Mouse (Mus musculus) retina, postnatal 7 days (tissue): Measurements from ENCODE around the gene Card11.
A peak's percentile ranks its signal among the peaks of the same experiment; 100 is the strongest.

Source experiments
- DNase-seq: peaks from one replicate; pipeline ENCODE4 v3.0.0-alpha.2; 2012; ENCODE audit warnings: low read depth, low spot score

Gene Card11

DNA sequence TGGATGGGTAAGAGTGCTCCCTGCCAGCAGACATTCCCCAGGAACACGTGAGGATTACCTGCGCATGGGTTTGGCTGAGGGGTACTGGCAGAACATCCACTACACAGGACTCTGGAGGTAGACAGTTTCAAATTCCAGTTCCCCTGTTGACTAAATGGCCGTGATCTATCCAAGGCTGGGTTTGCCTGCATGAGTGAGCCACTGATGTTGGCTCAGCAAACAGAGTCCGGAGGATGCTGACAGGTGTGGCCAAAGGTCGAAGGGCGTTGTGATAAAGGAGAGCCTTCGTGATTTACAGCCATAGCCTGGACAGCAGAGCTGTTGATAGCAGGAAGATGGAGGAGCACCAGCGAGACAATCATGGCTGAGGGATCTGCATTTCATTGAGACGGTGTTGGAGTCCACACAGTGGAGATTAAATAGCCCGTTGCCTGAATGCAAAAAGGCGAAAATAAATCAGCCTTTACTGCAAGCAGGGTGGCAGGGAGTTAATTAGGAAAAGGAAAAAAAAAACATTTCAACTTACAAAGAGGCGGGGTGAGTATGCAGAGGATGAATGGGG, 147.9 kb downstream of the Card11 start:
- DNase-seq = no peak

DNA sequence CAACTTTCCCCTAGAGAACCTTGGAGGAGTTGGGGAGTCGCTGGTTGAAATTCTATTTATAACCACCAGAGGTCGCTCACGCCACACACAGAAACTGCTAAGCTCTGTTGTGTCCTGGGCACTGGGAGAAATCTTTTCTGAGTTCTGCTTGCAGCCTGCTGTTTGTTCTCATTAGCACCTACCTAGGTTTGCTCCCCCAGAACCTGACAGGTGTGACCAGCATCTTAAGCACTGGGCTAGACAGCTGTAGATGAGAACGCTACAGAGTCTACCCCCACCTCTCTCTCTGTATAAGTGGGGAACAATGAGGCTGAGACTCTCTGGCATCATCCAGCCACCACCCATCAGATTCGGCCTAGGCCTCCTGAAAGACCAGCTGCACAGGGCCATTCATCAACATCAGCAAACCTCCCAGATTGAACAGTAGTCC, 153.1 kb downstream of the Card11 start:
- DNase-seq = peak; percentile 64

DNA sequence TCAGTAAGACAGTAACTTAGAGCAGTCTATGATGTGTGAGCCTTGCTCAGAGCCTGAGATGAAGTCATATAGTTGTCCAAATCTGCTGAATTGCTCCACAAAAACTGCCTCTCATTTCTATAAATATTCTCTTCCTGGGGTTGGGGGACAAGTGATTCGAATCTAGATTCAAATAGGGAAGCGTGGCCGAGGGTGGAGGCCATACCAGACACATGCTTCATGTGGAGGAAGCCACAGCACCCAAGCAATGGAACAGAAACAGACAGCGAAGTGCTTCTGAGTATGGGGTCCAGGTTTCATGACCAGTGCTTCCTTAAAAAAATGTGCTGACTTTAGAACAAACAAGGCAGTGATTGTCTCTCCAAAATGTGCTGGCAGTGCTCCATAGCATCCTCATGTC, 158.4 kb downstream of the Card11 start:
- no peak for DNase-seq

DNA sequence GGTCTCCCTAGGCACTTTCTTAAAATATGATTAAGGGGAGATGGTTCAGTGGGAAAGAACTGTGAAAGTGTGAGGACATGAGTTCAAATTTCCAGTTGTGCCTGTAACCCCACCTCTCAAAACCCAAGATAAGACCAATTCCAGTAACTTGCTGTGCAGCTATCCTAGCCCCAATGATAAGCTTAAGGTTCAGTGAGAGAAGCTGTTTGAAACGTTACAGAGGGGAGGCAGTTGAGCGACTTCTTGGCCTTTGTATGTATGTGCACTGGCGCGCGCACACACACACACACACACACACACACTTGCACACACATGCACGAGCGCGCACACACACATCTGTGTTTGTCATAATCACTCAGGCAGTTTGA, 169.3 kb downstream of the Card11 start:
- no peak for DNase-seq

DNA sequence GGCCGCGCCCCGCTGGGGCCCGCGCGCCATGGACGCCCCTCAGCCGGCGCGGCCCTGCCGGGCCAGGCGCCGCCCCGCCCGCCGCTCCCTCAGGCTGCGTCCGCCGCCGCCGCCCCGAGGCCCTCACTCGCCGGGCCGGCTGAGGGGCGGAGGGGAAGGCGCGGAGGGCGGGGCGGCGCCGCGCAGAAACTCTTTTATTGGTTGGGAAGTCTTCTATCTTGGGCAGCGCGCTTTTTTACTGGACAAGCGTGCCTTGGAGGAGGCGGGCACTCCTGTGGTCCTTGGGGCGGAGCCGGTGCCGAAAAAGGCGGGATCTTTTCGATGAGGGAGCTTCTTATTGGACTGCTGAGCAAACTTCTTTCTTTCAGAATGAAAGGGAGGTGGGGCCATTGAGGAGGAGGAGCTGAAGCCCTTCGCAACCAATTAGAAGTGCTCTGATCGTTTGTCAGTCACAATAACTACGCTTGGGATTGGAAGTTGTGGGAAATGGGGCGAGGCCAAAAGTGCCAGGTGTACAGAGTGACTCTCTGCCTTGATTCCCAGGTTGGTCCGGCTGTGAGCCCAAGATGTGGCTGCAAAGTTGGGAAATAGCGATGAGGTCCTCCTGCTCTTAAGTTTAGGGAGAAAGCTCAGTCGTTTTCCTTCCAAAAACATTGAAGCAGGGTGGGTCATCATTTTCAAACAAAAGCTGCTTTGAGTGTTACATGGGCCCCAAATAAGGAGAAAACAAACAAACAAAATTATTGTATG, 169.9 kb downstream of the Card11 start, which contains the start of gene Gna12:
Gene Gna12, minus strand, starts transcription at position 118 of the 750 bp plus-strand sequence.
- peak; percentile 99 for DNase-seq

DNA sequence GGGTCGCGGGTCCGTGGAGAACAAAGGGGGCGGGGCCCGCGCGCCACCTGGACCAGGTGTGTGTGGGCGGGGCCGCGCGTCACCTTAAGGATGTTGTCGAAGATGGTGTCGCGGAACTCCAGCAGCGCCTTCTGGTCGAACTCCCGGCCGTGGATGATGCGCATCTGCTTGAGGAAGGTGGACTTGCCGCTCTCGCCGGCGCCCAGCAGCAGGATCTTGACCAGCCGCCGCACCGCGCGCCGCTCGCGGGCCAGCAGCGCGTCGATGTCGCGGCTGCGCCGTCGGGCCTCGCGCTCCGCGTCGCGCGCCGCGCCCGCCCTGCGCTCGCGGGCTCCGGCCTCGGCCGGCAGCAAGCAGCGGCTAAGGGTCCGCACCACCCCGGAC, 170.5 kb downstream of the Card11 start:
- DNase-seq = no peak

DNA sequence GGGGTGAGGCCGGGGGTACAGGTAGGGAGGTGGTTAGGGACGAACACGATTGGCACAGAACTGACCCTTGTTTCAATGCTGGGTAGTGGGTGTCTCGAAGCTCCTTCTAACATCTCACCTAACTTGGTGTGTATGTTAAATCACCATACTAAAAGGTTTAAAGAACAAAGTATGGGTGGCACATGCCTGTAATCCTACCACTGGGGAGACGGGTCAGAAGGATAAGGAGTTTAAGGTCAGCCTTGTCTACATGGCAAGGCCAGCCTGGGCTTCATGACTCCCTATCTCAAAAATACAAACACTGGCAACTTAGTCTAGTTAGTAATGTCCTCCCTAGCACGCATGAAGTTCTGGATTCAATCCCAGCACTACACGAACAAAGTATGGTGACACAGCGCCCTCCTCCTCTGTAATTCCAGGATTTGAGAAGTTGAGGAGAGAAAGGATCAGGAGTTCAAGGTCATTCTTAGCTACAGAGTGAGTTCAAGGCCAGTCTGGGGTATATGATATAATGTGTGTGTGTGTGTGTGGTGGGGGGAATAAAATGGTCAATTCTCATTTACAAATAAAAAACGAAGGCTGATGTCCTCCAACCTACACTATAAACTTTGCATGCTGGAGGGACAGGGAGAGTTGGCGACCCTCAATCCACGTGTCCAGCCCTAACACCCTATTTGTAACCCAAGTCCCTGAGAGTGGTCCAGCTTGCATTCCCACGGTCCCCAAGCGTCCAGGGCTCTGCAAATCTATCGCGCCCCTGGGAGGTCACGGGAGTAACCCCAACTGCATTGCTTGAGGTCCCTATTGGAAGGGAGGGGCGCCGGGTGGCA, 171.1 kb downstream of the Card11 start:
- DNase-seq = no peak

DNA sequence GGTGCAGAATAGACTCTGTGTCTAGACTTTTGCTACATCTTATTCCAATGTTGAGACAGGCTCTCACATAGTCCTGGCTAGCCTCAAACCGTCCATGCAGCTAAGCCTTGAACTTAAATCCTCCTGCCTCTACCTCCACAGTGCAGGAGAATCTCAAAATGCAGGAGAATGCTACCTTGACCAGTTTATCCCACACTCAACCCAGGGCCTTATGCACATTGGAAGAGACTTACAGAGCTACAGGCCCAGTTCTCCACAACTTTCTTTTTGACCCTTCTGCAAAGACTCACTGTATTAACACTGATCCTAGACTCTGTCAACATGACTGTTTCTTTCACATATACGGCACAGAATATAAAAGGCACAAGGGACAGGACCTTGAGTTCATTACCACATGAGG, 172.0 kb downstream of the Card11 start:
- DNase-seq = no peak

DNA sequence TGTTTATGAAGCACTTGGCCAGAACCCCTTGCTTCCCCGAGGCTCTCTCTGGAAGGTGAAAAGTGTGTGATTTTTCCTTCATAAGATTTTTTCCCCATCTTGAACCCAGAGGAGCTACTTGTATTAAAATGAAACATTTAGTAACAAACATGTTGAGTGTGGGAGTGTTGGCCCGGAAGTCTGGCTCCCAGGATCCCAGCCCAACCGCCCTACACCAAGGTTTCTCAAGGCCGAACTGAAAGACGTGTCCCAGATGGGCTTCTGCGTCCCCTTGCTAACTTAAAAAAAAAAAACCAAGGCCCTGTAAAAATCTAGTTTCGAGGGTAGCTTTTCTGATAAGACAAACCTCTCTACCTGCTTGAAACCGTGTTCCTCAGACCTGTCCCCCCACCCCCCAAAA, 172.5 kb downstream of the Card11 start:
- no peak for DNase-seq

DNA sequence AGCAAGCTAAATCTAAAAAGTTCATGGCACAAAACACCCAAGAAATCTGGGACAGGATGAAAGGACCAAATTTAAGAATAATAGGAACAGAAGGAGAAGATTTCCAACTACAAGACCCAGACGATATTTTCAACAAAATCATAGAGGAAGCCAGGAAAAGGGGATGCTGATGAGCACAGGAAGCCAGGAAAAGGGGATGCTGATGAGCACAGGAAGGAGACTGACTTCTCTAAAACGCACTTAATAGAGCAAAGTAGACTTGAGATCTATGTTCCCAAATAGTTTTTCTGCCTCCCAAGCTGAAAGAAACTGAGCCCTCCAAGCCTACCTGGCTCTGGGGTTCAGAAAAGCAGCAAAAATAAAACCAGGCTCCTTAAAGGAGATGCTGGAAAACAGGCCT, 173.0 kb downstream of the Card11 start:
- no peak for DNase-seq

DNA sequence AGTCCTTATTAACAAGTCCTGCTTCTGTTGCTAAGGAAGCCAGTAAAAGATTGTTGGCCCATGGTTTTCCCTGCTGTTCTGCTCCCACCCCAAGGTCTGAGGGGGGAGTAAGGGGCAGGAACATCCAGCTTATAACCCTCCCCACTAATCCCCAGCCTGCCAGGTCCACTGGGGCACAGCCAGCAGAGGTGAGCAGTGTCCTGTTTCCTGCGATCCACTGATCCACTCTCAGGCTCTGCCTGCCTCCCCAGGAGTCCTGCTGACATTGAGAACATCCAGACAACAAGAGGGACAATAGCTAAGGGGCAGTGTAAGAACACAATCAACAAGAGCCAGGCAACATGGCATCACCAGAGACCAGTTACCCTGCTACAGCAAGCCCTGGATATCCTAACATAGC, 173.6 kb downstream of the Card11 start:
- peak; percentile 14 for DNase-seq

DNA sequence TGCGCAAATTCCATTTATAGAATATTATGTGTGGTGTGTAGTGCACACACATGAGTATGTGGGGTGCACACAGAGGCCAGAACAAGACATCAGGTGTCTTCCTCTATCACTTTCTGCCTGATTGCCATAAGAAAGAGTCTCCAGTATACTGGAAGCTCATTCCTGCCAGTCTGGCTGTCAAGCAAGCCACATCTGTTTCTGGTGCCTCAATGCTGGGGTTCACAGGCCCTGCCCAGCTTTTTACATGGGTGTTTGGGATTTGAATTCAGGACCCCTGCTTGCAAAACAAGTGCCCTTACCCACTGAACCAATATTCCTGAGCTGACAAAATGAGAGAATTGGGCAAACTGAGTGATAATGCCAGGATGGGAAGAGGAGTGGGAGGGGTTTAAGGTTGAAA, 174.3 kb downstream of the Card11 start:
- no peak for DNase-seq

DNA sequence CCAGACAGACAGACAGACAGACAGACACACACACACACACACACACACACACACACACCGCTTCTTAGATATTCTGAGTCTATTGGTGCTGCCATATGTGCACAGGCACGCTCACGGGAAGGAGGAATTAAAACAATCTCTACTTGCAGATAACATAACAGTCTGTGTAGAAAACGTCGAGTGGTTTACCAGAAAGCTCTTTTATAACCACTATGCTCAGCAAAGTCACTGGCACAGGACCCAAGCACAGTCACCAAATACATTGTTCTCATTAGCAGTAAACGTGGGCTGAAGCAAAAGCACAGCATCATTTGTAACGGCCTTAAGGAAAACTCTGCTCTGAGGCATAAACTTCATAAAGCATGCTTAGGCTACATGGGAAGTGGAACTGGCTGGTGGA, 176.3 kb downstream of the Card11 start:
- no peak for DNase-seq

DNA sequence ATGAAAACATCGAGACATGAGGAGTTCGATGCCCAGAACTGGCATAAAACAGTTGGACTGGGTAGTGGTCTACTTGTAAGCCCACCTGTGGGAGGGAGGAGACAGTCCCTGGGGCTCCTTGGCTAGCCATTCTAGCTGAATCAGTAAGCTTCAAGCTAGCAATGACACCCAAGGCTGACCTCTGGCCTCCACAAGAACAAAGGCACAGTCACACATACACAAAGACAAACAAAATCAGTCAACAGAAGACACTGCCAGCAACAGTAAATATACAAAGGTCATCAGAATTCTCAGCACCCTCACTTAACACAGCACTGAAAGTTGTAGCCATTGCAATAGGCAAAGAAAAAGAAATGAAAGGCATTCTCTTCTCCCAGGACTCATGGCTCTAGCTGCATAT, 177.0 kb downstream of the Card11 start:
- no peak for DNase-seq
